Mouse (Mus musculus) E14TG2a.4 (cell line): ENCODE data around the gene Olfr56.
"Not testable (repeated sequence)": the region's sequence is repeated elsewhere in the genome, so short reads cannot be mapped to it uniquely, and the experiment has no call there.

ENCODE experiments used
- CTCF ChIP-seq: conservative IDR thresholded peaks from 2 replicates; pipeline ENCODE4 v1.5.1; 2014; ENCODE audit warnings: low read length
- NANOG ChIP-seq: IDR thresholded peaks from 2 replicates; pipeline ENCODE4 v1.6.1; 2014; ENCODE audit warnings: borderline replicate concordance, low read length, mixed read lengths
- POU5F1 ChIP-seq: IDR thresholded peaks from 2 replicates; pipeline ENCODE4 v1.6.1; 2014; ENCODE audit warnings: low read length, borderline replicate concordance

DNA sequence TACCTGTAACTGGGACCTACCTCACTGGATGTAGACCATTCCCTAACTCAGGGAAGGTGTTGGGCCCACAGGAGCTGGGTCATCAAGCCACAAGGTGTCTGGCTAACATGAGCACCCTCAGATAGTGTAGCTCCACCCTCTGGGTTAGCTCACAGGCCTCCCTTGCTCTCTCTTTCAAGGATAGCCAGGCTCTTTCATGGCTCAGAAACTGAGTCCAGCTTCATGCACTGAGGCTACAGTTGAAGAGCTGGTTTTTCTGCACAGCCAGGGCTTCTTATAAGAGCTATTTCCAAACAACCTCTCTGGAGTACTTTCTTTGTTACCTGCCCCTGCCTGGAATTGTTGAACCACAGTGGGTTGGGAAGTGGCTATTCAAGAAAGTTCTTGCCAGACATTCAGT is 33.4 kb downstream of the Olfr56 start:
- not testable (repeated sequence) for TF ChIP-seq CTCF, POU5F1, NANOG
